Mouse (Mus musculus) limb, embryonic 11.5 days (tissue): ENCODE results near the gene Pxn. TPM values are rescaled to one million over a fixed set of nuclear protein-coding genes. Genes with fewer than 3 reads are reported as not detected.
A peak's percentile ranks its signal among the peaks of the same experiment; 100 is the strongest.
"Not testable (repeated sequence)": the region's sequence is repeated elsewhere in the genome, so short reads cannot be mapped to it uniquely, and the experiment has no call there.

Source experiments
- ATAC-seq: fragments of 200-750 bp; cut with Nextera tagmentation; 2 replicates; pipeline ENCODE4 v1.8.0; 2017; ENCODE audit warnings: low read depth; ENCODE audit not compliant: insufficient number of reproducible peaks, low FRiP score, low TSS enrichment
- DNase-seq: peaks from one replicate; pipeline ENCODE4 v3.0.0-alpha.2; 2015; ENCODE audit warnings: low spot score
- H3K27ac ChIP-seq: fragments of 300-500 bp; sonication (generic); replicated peaks from 2 replicates; pipeline ENCODE4 v1.5.1; 2014; ENCODE audit warnings: low read depth, mild to moderate bottlenecking, low read length
- H3K27me3 ChIP-seq: fragments of 300-500 bp; sonication (generic); 2 replicates; pipeline ENCODE4 v1.6.1; 2014; ENCODE audit warnings: mild to moderate bottlenecking, low read length, mixed read lengths; ENCODE audit not compliant: control insufficient read depth, insufficient read depth
- H3K36me3 ChIP-seq: fragments of 300-500 bp; sonication (generic); 2 replicates; pipeline ENCODE4 v1.6.1; 2014; ENCODE audit warnings: mild to moderate bottlenecking, low read length, moderate library complexity, mixed read lengths; ENCODE audit not compliant: control insufficient read depth, insufficient read depth
- H3K4me1 ChIP-seq: fragments of 300-500 bp; sonication (generic); 2 replicates; pipeline ENCODE4 v1.6.1; 2014; ENCODE audit warnings: low read length, mixed read lengths; ENCODE audit not compliant: control insufficient read depth, insufficient read depth
- H3K4me2 ChIP-seq: fragments of 300-500 bp; sonication (generic); 2 replicates; pipeline ENCODE4 v1.6.1; 2014; ENCODE audit warnings: low read depth, mild to moderate bottlenecking, moderate library complexity; ENCODE audit not compliant: severe bottlenecking
- H3K4me3 ChIP-seq: fragments of 300-500 bp; sonication (generic); 2 replicates; pipeline ENCODE4 v1.5.1; 2014; ENCODE audit warnings: low read depth, low read length
- H3K9ac ChIP-seq: fragments of 300-500 bp; sonication (generic); 2 replicates; pipeline ENCODE4 v1.6.1; 2014; ENCODE audit warnings: mild to moderate bottlenecking, low read length
- H3K9me3 ChIP-seq: fragments of 300-500 bp; sonication (generic); 2 replicates; pipeline ENCODE4 v1.6.1; 2016; ENCODE audit warnings: low read length; ENCODE audit not compliant: control insufficient read depth
- WGBS: fragments of 180-500 bp; shearing (Covaris S2); extraction: QIAGEN DNeasy Blood & Tissue Kit; methylation state at CpG from one replicate; pipeline ENCODE4 v1.1.7; 2014; 5-methylcytosine and 5-hydroxymethylcytosine counted together
- polyA plus RNA-seq: library from polyadenylated mRNA; unstranded; fragments of >200 nt; fragmentation: Nextera tagmentation; extraction: Ambion mirVana; gene quantifications from 2 replicates; pipeline ENCODE4 v1.2.1, GENCODE M21; 2014

The Pxn gene
- polyA plus RNA-seq, 1 experiment from 2014 or later = 17.7 TPM

GRCm38 (mm10) chr5:115498307-115499240 is 7.9 kb upstream of the Pxn start:
- Histone ChIP-seq H3K27me3 (no peaks in the 10 kb centered on the region), H3K4me3 (no peak overlapping the region), H3K36me3 (no peaks in the 10 kb centered on the region), H3K4me1 (no peaks in the 10 kb centered on the region), H3K27ac (no peak overlapping the region), H3K9me3 (no peaks in the 10 kb centered on the region; the same call in 1 of the 2 replicates), H3K9ac (no peak overlapping the region; the same call in 1 of the 2 replicates), H3K4me2 (no peak overlapping the region)
- ATAC-seq (no peak), DNase-seq (no peak)
- 49% methylated on average over 9 of the region's 9 CpGs for WGBS

GRCm38 (mm10) chr5:115500383-115500935 is 6.0 kb upstream of the Pxn start:
- no peak for ATAC-seq
- H3K36me3 ChIP-seq = no peaks in the 10 kb centered on the region
- no peak overlapping the region for H3K9ac ChIP-seq
- H3K9me3 ChIP-seq = no peaks in the 10 kb centered on the region; the same call in 1 of the 2 replicates
- H3K27ac ChIP-seq = no peak overlapping the region
- no peak for DNase-seq
- H3K4me2 ChIP-seq = no peak overlapping the region
- no peak overlapping the region for H3K4me3 ChIP-seq
- no peaks in the 10 kb centered on the region for H3K27me3 ChIP-seq
- 83% methylated on average over 12 of the region's 12 CpGs for WGBS
- no peaks in the 10 kb centered on the region for H3K4me1 ChIP-seq

- Histone ChIP-seq H3K9ac (no peak overlapping the region), H3K4me3 (no peak overlapping the region), H3K4me2 (no peak overlapping the region), H3K27ac (no peak overlapping the region), H3K4me1 (peaks cover 8% of the 10 kb centered on the region), H3K36me3 (no peaks in the 10 kb centered on the region), H3K27me3 (no peaks in the 10 kb centered on the region), H3K9me3 (no peaks in the 10 kb centered on the region; the same call in 1 of the 2 replicates)
- ATAC-seq = no peak
- DNase-seq = no peak
- 68% methylated on average over 12 of the region's 12 CpGs for WGBS
These were observed 3.4 kb upstream of the Pxn start for GRCm38 (mm10) chr5:115503035-115503434.

GRCm38 (mm10) chr5:115505617-115506016 is 859 bp upstream of the Pxn start:
- H3K27ac ChIP-seq, H3K4me2 ChIP-seq, DNase-seq, ATAC-seq, H3K27me3 ChIP-seq, H3K4me3 ChIP-seq, H3K36me3 ChIP-seq, H3K9ac ChIP-seq, H3K9me3 ChIP-seq: not testable (repeated sequence)
- H3K4me1 ChIP-seq = peaks cover 19% of the 10 kb centered on the region
- WGBS = 67% methylated on average over 4 of the region's 4 CpGs

GRCm38 (mm10) chr5:115507267-115507980 is 948 bp downstream of the Pxn start:
- peak overlapping the region; percentile 76 for H3K9ac ChIP-seq
- peak; percentile 8; the same call in 1 of the 2 replicates for ATAC-seq

GRCm38 (mm10) chr5:115507981-115508858 is 1.7 kb downstream of the Pxn start:
- Histone ChIP-seq H3K9me3 (no peaks in the 10 kb centered on the region), H3K4me2 (peak overlapping the region; percentile 85)
- 62% methylated on average over 18 of the region's 18 CpGs for WGBS

More at GRCm38 (mm10) chr5:115507267-115507980, 948 bp downstream of the Pxn start:
- H3K9me3 ChIP-seq = no peaks in the 10 kb centered on the region
- no peaks in the 10 kb centered on the region for H3K27me3 ChIP-seq
- WGBS = 35% methylated on average over 12 of the region's 12 CpGs
- H3K4me3 ChIP-seq = peak overlapping the region; percentile 77
- DNase-seq = no peak
- no peak overlapping the region for H3K27ac ChIP-seq
- H3K4me1 ChIP-seq = peaks cover 19% of the 10 kb centered on the region
- no peaks in the 10 kb centered on the region for H3K36me3 ChIP-seq
- peak overlapping the region; percentile 85 for H3K4me2 ChIP-seq

GRCm38 (mm10) chr5:115508859-115509147 is 2.3 kb downstream of the Pxn start:
- H3K36me3 ChIP-seq = no peaks in the 10 kb centered on the region
- 53% methylated on average over 10 of the region's 10 CpGs for WGBS
- no peak overlapping the region; the same call in 1 of the 2 replicates for H3K27ac ChIP-seq
- H3K27me3 ChIP-seq = no peaks in the 10 kb centered on the region
- H3K9ac ChIP-seq = peak overlapping the region; percentile 41
- DNase-seq (no peak), ATAC-seq (no peak)
- peaks cover 19% of the 10 kb centered on the region for H3K4me1 ChIP-seq
- H3K9me3 ChIP-seq = no peaks in the 10 kb centered on the region
- peak overlapping the region; percentile 85 for H3K4me2 ChIP-seq
- H3K4me3 ChIP-seq = peak overlapping the region; percentile 77; the same call in 1 of the 2 replicates

More at GRCm38 (mm10) chr5:115507981-115508858, 1.7 kb downstream of the Pxn start:
- H3K9ac ChIP-seq = peak overlapping the region; percentile 76
- no peak overlapping the region for H3K27ac ChIP-seq
- H3K4me1 ChIP-seq = peaks cover 19% of the 10 kb centered on the region
- peak overlapping the region; percentile 77 for H3K4me3 ChIP-seq
- no peaks in the 10 kb centered on the region for H3K36me3 ChIP-seq
- ATAC-seq (no peak), DNase-seq (no peak)
- H3K27me3 ChIP-seq = no peaks in the 10 kb centered on the region
